11 mouse cellular contexts compared by ENCODE assay signal in genomic region chr10:66953248-66953975, GRCm38 (mm10).
A peak's percentile ranks its signal among the peaks of the same experiment; 100 is the strongest.
DNase-seq lines count a peak whose midpoint lies in the region; ATAC-seq lines count a peak whose summit lies in the region.
"Had no signal": no experiment of that assay in that cellular context is flagged by ENCODE, and none has a peak within 500 bp of the region (broad histone marks: within the 10 kb centered on the region; RNA-seq: fewer than 3 reads in every experiment).

No protein-coding gene starts in this region.

- H3K9me3 ChIP-seq in midbrain, embryonic 14.5 days (ENCODE audit: control insufficient read depth, low read length), result no peaks in the 10 kb centered on the region
- H3K9me3 ChIP-seq in midbrain, embryonic 10.5 days (replicated peaks), result no peaks in the 10 kb centered on the region
- no peaks in the 10 kb centered on the region for H3K9me3 ChIP-seq in forebrain, embryonic 12.5 days
- H3K9me3 ChIP-seq: forebrain, embryonic 13.5 days; limb, embryonic 12.5 days had no signal

- no peak for ATAC-seq in midbrain, embryonic 14.5 days (ENCODE audit: low FRiP score, low TSS enrichment)
- ATAC-seq in forebrain, embryonic 12.5 days (ENCODE audit: low FRiP score), result no peak
- no peak for ATAC-seq in erythroid progenitor cell, adult 5-6 weeks (replicated peaks; ENCODE audit: low FRiP score, poor library complexity, severe bottlenecking)
- ATAC-seq: forebrain, embryonic 13.5 days had no signal

- no peak overlapping the region for H3K27ac ChIP-seq in midbrain, embryonic 14.5 days (replicated peaks; ENCODE audit: low read depth, low read length)
- H3K27ac ChIP-seq in midbrain, embryonic 10.5 days (replicated peaks), result no peak overlapping the region
- H3K27ac ChIP-seq in brown adipose tissue, adult 24 weeks (replicated peaks; ENCODE audit: low read depth, low read length), result peak overlapping the region; percentile 10; the same call in 1 of the 2 replicates
- H3K27ac ChIP-seq in forebrain, embryonic 12.5 days, result no peak overlapping the region
- H3K27ac ChIP-seq: forebrain, embryonic 13.5 days; limb, embryonic 12.5 days had no signal

- no peaks in the 10 kb centered on the region for H3K27me3 ChIP-seq in midbrain, embryonic 14.5 days (ENCODE audit: control insufficient read depth, insufficient read depth, low read length)
- no peaks in the 10 kb centered on the region for H3K27me3 ChIP-seq in midbrain, embryonic 10.5 days (ENCODE audit: low read depth, poor library complexity, severe bottlenecking)
- H3K27me3 ChIP-seq in forebrain, embryonic 12.5 days, result no peaks in the 10 kb centered on the region
- H3K27me3 ChIP-seq: forebrain, embryonic 13.5 days; limb, embryonic 12.5 days had no signal

- no peak overlapping the region for H3K4me2 ChIP-seq in midbrain, embryonic 14.5 days (ENCODE audit: low read length)
- no peak overlapping the region for H3K4me2 ChIP-seq in forebrain, embryonic 12.5 days
- H3K4me2 ChIP-seq: forebrain, embryonic 13.5 days; limb, embryonic 12.5 days had no signal

- no peaks in the 10 kb centered on the region for H3K4me1 ChIP-seq in midbrain, embryonic 14.5 days (ENCODE audit: control insufficient read depth, insufficient read depth, low read length)
- peaks cover 10% of the 10 kb centered on the region for H3K4me1 ChIP-seq in midbrain, embryonic 10.5 days
- H3K4me1 ChIP-seq in brown adipose tissue, adult 24 weeks (ENCODE audit: control insufficient read depth, insufficient read depth, insufficient read length, low read length), result peaks cover 11% of the 10 kb centered on the region; the same call in 1 of the 2 replicates
- H3K4me1 ChIP-seq in forebrain, embryonic 12.5 days, result no peaks in the 10 kb centered on the region
- H3K4me1 ChIP-seq: limb, embryonic 12.5 days had no signal

- 67% methylated on average over 10 of the region's 10 CpGs for WGBS in midbrain, embryonic 14.5 days
- WGBS in midbrain, embryonic 10.5 days, result 90% methylated on average over 10 of the region's 10 CpGs
- WGBS in forebrain, embryonic 12.5 days, result 79% methylated on average over 10 of the region's 10 CpGs

- no peak overlapping the region for H3K9ac ChIP-seq in midbrain, embryonic 14.5 days (replicated peaks; ENCODE audit: low read length)
- no peak overlapping the region for H3K9ac ChIP-seq in forebrain, embryonic 12.5 days
- H3K9ac ChIP-seq: forebrain, embryonic 13.5 days; limb, embryonic 12.5 days had no signal

- H3K36me3 ChIP-seq in midbrain, embryonic 14.5 days (ENCODE audit: control insufficient read depth, insufficient read depth, low read length), result no peaks in the 10 kb centered on the region
- H3K36me3 ChIP-seq in midbrain, embryonic 10.5 days, result no peaks in the 10 kb centered on the region
- H3K36me3 ChIP-seq in forebrain, embryonic 12.5 days (replicated peaks), result no peaks in the 10 kb centered on the region
- H3K36me3 ChIP-seq: limb, embryonic 12.5 days had no signal

- H3K4me3 ChIP-seq in midbrain, embryonic 14.5 days (replicated peaks; ENCODE audit: low read depth, low read length), result no peak overlapping the region
- H3K4me3 ChIP-seq in midbrain, embryonic 10.5 days, result no peak overlapping the region
- H3K4me3 ChIP-seq in brown adipose tissue, adult 24 weeks (ENCODE audit: insufficient read depth, low read depth, low read length), result no peak overlapping the region
- H3K4me3 ChIP-seq in forebrain, embryonic 12.5 days (replicated peaks), result no peak overlapping the region
- H3K4me3 ChIP-seq: forebrain, embryonic 13.5 days; limb, embryonic 12.5 days had no signal

- peak; percentile 30 to 61 for DNase-seq in cerebellum, postnatal 14 days
- no peak for DNase-seq in cerebellum, adult 8-10 months
- peak; percentile 49 for DNase-seq in midbrain, embryonic 14.5 days
- DNase-seq in midbrain, embryonic 10.5 days (ENCODE audit: low spot score), result no peak
- DNase-seq in thymus, postnatal 0 days (ENCODE audit: low spot score), result peak; percentile 48
- DNase-seq: kidney, adult 18-20 months had no signal

Comparison
In these comparisons a context has a peak if more than half of its experiments do, and no peak if none do; other contexts are left out.
1. DNase-seq: peak in cerebellum, postnatal 14 days (2 of 2), midbrain, embryonic 14.5 days (single experiment) and thymus, postnatal 0 days (single experiment); none in cerebellum, adult 8-10 months (single experiment) and midbrain, embryonic 10.5 days (single experiment).